Mouse (Mus musculus) heart, embryonic 13.5 days (tissue): ENCODE data around the gene AI467606. TPM values are rescaled to one million over a fixed set of nuclear protein-coding genes. Genes with fewer than 3 reads are reported as not detected.

Experiments
- ATAC-seq: fragments of 200-750 bp; cut with Nextera tagmentation; 2 replicates; pipeline ENCODE4 v1.8.0; 2017; ENCODE audit warnings: moderate TSS enrichment; ENCODE audit not compliant: insufficient number of reproducible peaks, low FRiP score, low TSS enrichment; ENCODE audit errors: extremely low read depth
- H3K27ac ChIP-seq: fragments of 300-500 bp; sonication (generic); replicated peaks from 2 replicates; pipeline ENCODE4 v1.5.1; 2015; ENCODE audit warnings: moderate library complexity, mild to moderate bottlenecking, inconsistent platforms
- H3K27me3 ChIP-seq: fragments of 300-500 bp; sonication (generic); replicated peaks from 2 replicates; pipeline ENCODE4 v1.6.1; 2015; ENCODE audit warnings: mild to moderate bottlenecking, inconsistent platforms
- H3K36me3 ChIP-seq: fragments of 300-500 bp; sonication (generic); 2 replicates; pipeline ENCODE4 v1.6.1; 2015; ENCODE audit warnings: mild to moderate bottlenecking, inconsistent platforms
- H3K4me1 ChIP-seq: fragments of 300-500 bp; sonication (generic); 2 replicates; pipeline ENCODE4 v1.6.1; 2015; ENCODE audit warnings: inconsistent platforms
- H3K4me2 ChIP-seq: fragments of 300-500 bp; sonication (generic); 2 replicates; pipeline ENCODE4 v1.6.1; 2015; ENCODE audit warnings: inconsistent platforms, mild to moderate bottlenecking, moderate library complexity
- H3K4me3 ChIP-seq: fragments of 300-500 bp; sonication (generic); 2 replicates; pipeline ENCODE4 v1.5.1; 2015; ENCODE audit warnings: moderate library complexity, mild to moderate bottlenecking, inconsistent platforms
- H3K9ac ChIP-seq: fragments of 300-500 bp; sonication (generic); 2 replicates; pipeline ENCODE4 v1.6.1; 2015; ENCODE audit warnings: inconsistent platforms, mild to moderate bottlenecking, moderate library complexity
- H3K9me3 ChIP-seq: fragments of 300-500 bp; sonication (generic); 2 replicates; pipeline ENCODE4 v1.6.1; 2016; ENCODE audit warnings: inconsistent platforms
- WGBS: fragments of 180-500 bp; shearing (Covaris S2); methylation state at CpG from one replicate; pipeline ENCODE4 v1.1.7; 2015; ENCODE audit warnings: mixed read lengths; 5-methylcytosine and 5-hydroxymethylcytosine counted together
- polyA plus RNA-seq: library from polyadenylated mRNA; unstranded; fragments of >200 nt; fragmentation: Nextera tagmentation; extraction: Ambion mirVana; gene quantifications from 2 replicates; pipeline ENCODE4 v1.2.1, GENCODE M21; 2015

Gene AI467606
- polyA plus RNA-seq, 1 experiment from 2014 or later: 1.1 TPM

- WGBS: 66% methylated on average over 12 of the region's 12 CpGs
- Histone ChIP-seq H3K4me2 (no peak overlapping the region), H3K4me3 (no peak overlapping the region), H3K36me3 (no peaks in the 10 kb centered on the region), H3K4me1 (peaks cover 4% of the 10 kb centered on the region; the same call in 1 of the 2 replicates), H3K27me3 (peaks cover 24% of the 10 kb centered on the region), H3K9me3 (no peaks in the 10 kb centered on the region), H3K27ac (no peak overlapping the region), H3K9ac (0 out of 2 replicates have a peak overlapping the region, but pooled peaks have one; percentile 40)
- ATAC-seq: no peak
Measured at GRCm38 (mm10) chr7:127112251-127112841, 21.2 kb downstream of the AI467606 start.

GRCm38 (mm10) chr7:127112921-127113597, 21.9 kb downstream of the AI467606 start:
- Histone ChIP-seq H3K4me2 (no peak overlapping the region), H3K27ac (no peak overlapping the region), H3K9ac (0 out of 2 replicates have a peak overlapping the region, but pooled peaks have one; percentile 40), H3K27me3 (peaks cover 18% of the 10 kb centered on the region; the same call in 1 of the 2 replicates), H3K4me3 (no peak overlapping the region), H3K36me3 (no peaks in the 10 kb centered on the region), H3K9me3 (no peaks in the 10 kb centered on the region), H3K4me1 (peaks cover 10% of the 10 kb centered on the region)
- WGBS: 33% methylated on average over 9 of the region's 9 CpGs
- ATAC-seq: no peak

GRCm38 (mm10) chr7:127113614-127114259, 22.6 kb downstream of the AI467606 start:
- WGBS: 50% methylated on average over 11 of the region's 12 CpGs
- no peak overlapping the region for H3K9ac ChIP-seq
- H3K27me3 ChIP-seq: peaks cover 12% of the 10 kb centered on the region; the same call in 1 of the 2 replicates
- no peak overlapping the region for H3K4me3 ChIP-seq
- no peak overlapping the region for H3K4me2 ChIP-seq
- peaks cover 15% of the 10 kb centered on the region for H3K4me1 ChIP-seq
- H3K27ac ChIP-seq: no peak overlapping the region
- no peak for ATAC-seq
- no peaks in the 10 kb centered on the region for H3K9me3 ChIP-seq
- no peaks in the 10 kb centered on the region for H3K36me3 ChIP-seq

- Histone ChIP-seq H3K36me3 (no peaks in the 10 kb centered on the region), H3K9me3 (no peaks in the 10 kb centered on the region), H3K27ac (no peak overlapping the region), H3K4me3 (no peak overlapping the region), H3K27me3 (peaks cover 10% of the 10 kb centered on the region), H3K9ac (no peak overlapping the region), H3K4me1 (peaks cover 15% of the 10 kb centered on the region), H3K4me2 (no peak overlapping the region)
- no peak for ATAC-seq
- WGBS: 72% methylated on average over 11 of the region's 11 CpGs
Measured at GRCm38 (mm10) chr7:127114920-127115319, 23.8 kb downstream of the AI467606 start.

GRCm38 (mm10) chr7:127116331-127116935, 25.3 kb downstream of the AI467606 start:
- ATAC-seq: no peak
- Histone ChIP-seq H3K27me3 (peaks cover 25% of the 10 kb centered on the region), H3K4me2 (no peak overlapping the region), H3K27ac (no peak overlapping the region), H3K4me1 (peaks cover 22% of the 10 kb centered on the region), H3K4me3 (no peak overlapping the region), H3K9me3 (no peaks in the 10 kb centered on the region), H3K36me3 (no peaks in the 10 kb centered on the region), H3K9ac (no peak overlapping the region)
- 54% methylated on average over 11 of the region's 11 CpGs for WGBS

- Histone ChIP-seq H3K4me2 (no peak overlapping the region), H3K9ac (0 out of 2 replicates have a peak overlapping the region, but pooled peaks have one; percentile 8), H3K4me3 (no peak overlapping the region), H3K4me1 (peaks cover 28% of the 10 kb centered on the region), H3K27me3 (peaks cover 30% of the 10 kb centered on the region), H3K9me3 (no peaks in the 10 kb centered on the region), H3K36me3 (no peaks in the 10 kb centered on the region), H3K27ac (no peak overlapping the region)
- WGBS: 27% methylated on average over 5 of the region's 5 CpGs
- no peak for ATAC-seq
Measured at GRCm38 (mm10) chr7:127117948-127118347, 26.8 kb downstream of the AI467606 start.

GRCm38 (mm10) chr7:127118671-127119445, 27.7 kb downstream of the AI467606 start:
- Histone ChIP-seq H3K4me2 (no peak overlapping the region), H3K36me3 (no peaks in the 10 kb centered on the region), H3K27ac (no peak overlapping the region), H3K9me3 (no peaks in the 10 kb centered on the region), H3K4me3 (no peak overlapping the region), H3K9ac (no peak overlapping the region), H3K4me1 (peaks cover 24% of the 10 kb centered on the region), H3K27me3 (peaks cover 36% of the 10 kb centered on the region)
- ATAC-seq: no peak
- WGBS: 56% methylated on average over 14 of the region's 14 CpGs

- Histone ChIP-seq H3K9ac (peak overlapping the region; percentile 55; the same call in 1 of the 2 replicates), H3K9me3 (peaks cover 4% of the 10 kb centered on the region; the same call in 1 of the 2 replicates), H3K4me1 (peaks cover 24% of the 10 kb centered on the region), H3K36me3 (no peaks in the 10 kb centered on the region), H3K4me3 (peak overlapping the region; percentile 25), H3K27me3 (peaks cover 36% of the 10 kb centered on the region), H3K4me2 (peak overlapping the region; percentile 50), H3K27ac (no peak overlapping the region)
- 14% methylated on average over 21 of the region's 21 CpGs for WGBS
- ATAC-seq: no peak
Measured at GRCm38 (mm10) chr7:127121061-127121910, 30.1 kb downstream of the AI467606 start.

- H3K9ac ChIP-seq: peak within 1 kb of the TSS; percentile 55; the same call in 1 of the 2 replicates
- H3K4me1 ChIP-seq: peaks cover 24% of the 10 kb centered on the region
- peak within 1 kb of the TSS; percentile 50 for H3K4me2 ChIP-seq
- WGBS: 16% methylated on average over 7 of the region's 7 CpGs
- H3K27ac ChIP-seq: no peak within 1 kb of the TSS
- peaks cover 36% of the 10 kb centered on the region for H3K27me3 ChIP-seq
- H3K36me3 ChIP-seq: no peaks in the 10 kb centered on the region
- peaks cover 4% of the 10 kb centered on the region; the same call in 1 of the 2 replicates for H3K9me3 ChIP-seq
- no peak for ATAC-seq
- H3K4me3 ChIP-seq: peak within 1 kb of the TSS; percentile 25
Measured at GRCm38 (mm10) chr7:127121911-127122270, 30.7 kb downstream of the AI467606 start, which contains the start of gene Qprt. Gene Qprt (minus strand): TSS chr7:127122226.

- Histone ChIP-seq H3K4me2 (no peak overlapping the region), H3K27ac (no peak overlapping the region), H3K9ac (no peak overlapping the region), H3K4me3 (no peak overlapping the region), H3K4me1 (no peaks in the 10 kb centered on the region), H3K27me3 (no peaks in the 10 kb centered on the region; the same call in 1 of the 2 replicates), H3K36me3 (no peaks in the 10 kb centered on the region), H3K9me3 (0 out of 2 replicates have a peak, but pooled peaks cover under 1% of the 10 kb centered on the region)
- 16% methylated on average over 4 of the region's 4 CpGs for WGBS
- ATAC-seq: no peak
Measured at GRCm38 (mm10) chr7:127129638-127130037, 38.5 kb downstream of the AI467606 start.
